Mouse (Mus musculus) kidney, embryonic 16.5 days (tissue): ENCODE results near the gene Tmem268. TPM values are rescaled to one million over a fixed set of nuclear protein-coding genes. Genes with fewer than 3 reads are reported as not detected.

Experiments used
- ATAC-seq: fragments of 200-750 bp; cut with Nextera tagmentation; 2 replicates; pipeline ENCODE4 v1.8.0; 2017; ENCODE audit warnings: moderate TSS enrichment; ENCODE audit not compliant: low FRiP score, low TSS enrichment
- H3K27ac ChIP-seq: fragments of 300-500 bp; sonication (generic); 2 replicates; pipeline ENCODE4 v1.5.1; 2014; ENCODE audit warnings: low read length
- H3K27me3 ChIP-seq: fragments of 300-500 bp; sonication (generic); 2 replicates; pipeline ENCODE4 v1.6.1; 2014; ENCODE audit warnings: low read length, control low read depth, mixed read lengths; ENCODE audit not compliant: insufficient read depth
- H3K36me3 ChIP-seq: fragments of 300-500 bp; sonication (generic); 2 replicates; pipeline ENCODE4 v1.6.1; 2014; ENCODE audit warnings: low read length, control low read depth, mixed read lengths; ENCODE audit not compliant: insufficient read depth
- H3K4me1 ChIP-seq: fragments of 300-500 bp; sonication (generic); 2 replicates; pipeline ENCODE4 v1.6.1; 2014; ENCODE audit warnings: low read length, control low read depth, mixed read lengths; ENCODE audit not compliant: insufficient read depth
- H3K4me2 ChIP-seq: fragments of 300-500 bp; sonication (generic); replicated peaks from 2 replicates; pipeline ENCODE4 v1.6.1; 2014; ENCODE audit warnings: low read depth, low read length
- H3K4me3 ChIP-seq: fragments of 300-500 bp; sonication (generic); 2 replicates; pipeline ENCODE4 v1.5.1; 2014; ENCODE audit warnings: mild to moderate bottlenecking, low read length
- H3K9ac ChIP-seq: fragments of 300-500 bp; sonication (generic); replicated peaks from 2 replicates; pipeline ENCODE4 v1.6.1; 2014; ENCODE audit warnings: low read length
- H3K9me3 ChIP-seq: fragments of 300-500 bp; sonication (generic); 2 replicates; pipeline ENCODE4 v1.6.1; 2016; ENCODE audit warnings: low read length, control low read depth
- WGBS: fragments of 180-500 bp; shearing (Covaris S2); extraction: QIAGEN DNeasy Blood & Tissue Kit; methylation state at CpG from one replicate; pipeline ENCODE4 v1.1.7; 2014; 5-methylcytosine and 5-hydroxymethylcytosine counted together
- polyA plus RNA-seq: library from polyadenylated mRNA; unstranded; fragments of >200 nt; fragmentation: Nextera tagmentation; extraction: Ambion mirVana; gene quantifications from 2 replicates; pipeline ENCODE4 v1.2.1, GENCODE M21; 2015

Tmem268 gene
- polyA plus RNA-seq, 1 experiment from 2014 or later = 6.6 TPM

- H3K4me3 ChIP-seq = peak overlapping the region; percentile 31
- peak overlapping the region; percentile 42 for H3K4me2 ChIP-seq
- peak overlapping the region; percentile 22; the same call in 1 of the 2 replicates for H3K9ac ChIP-seq
- H3K4me1 ChIP-seq = peaks cover 30% of the 10 kb centered on the region
- no peaks in the 10 kb centered on the region for H3K9me3 ChIP-seq
- peak overlapping the region; percentile 50 for H3K27ac ChIP-seq
- ATAC-seq = peak; percentile 58
- WGBS = 41% methylated on average over 10 of the region's 10 CpGs
- no peaks in the 10 kb centered on the region for H3K27me3 ChIP-seq
- H3K36me3 ChIP-seq = peaks cover 9% of the 10 kb centered on the region
These were observed 14.7 kb upstream of the Tmem268 start for GRCm38 (mm10) chr4:63543746-63544493.

GRCm38 (mm10) chr4:63544494-63545230, 13.9 kb upstream of the Tmem268 start, which contains the start of gene Atp6v1g1:
Atp6v1g1 (plus strand) TSS chr4:63544772.
- WGBS = 0% methylated on average over 46 of the region's 57 CpGs
- Histone ChIP-seq H3K4me1 (peaks cover 30% of the 10 kb centered on the region), H3K36me3 (peaks cover 17% of the 10 kb centered on the region), H3K27me3 (no peaks in the 10 kb centered on the region), H3K9me3 (no peaks in the 10 kb centered on the region), H3K4me2 (peak within 1 kb of the TSS; percentile 76), H3K9ac (peak within 1 kb of the TSS; percentile 96), H3K4me3 (peak within 1 kb of the TSS; percentile 85), H3K27ac (peak within 1 kb of the TSS; percentile 90)
- ATAC-seq = peak; percentile 96

- no peaks in the 10 kb centered on the region for H3K27me3 ChIP-seq
- H3K4me1 ChIP-seq = peaks cover 30% of the 10 kb centered on the region
- H3K4me2 ChIP-seq = peak overlapping the region; percentile 76
- peak overlapping the region; percentile 96 for H3K9ac ChIP-seq
- 14% methylated on average over 26 of the region's 26 CpGs for WGBS
- H3K27ac ChIP-seq = peak overlapping the region; percentile 90
- peaks cover 17% of the 10 kb centered on the region for H3K36me3 ChIP-seq
- ATAC-seq = no peak
- peak overlapping the region; percentile 85 for H3K4me3 ChIP-seq
- no peaks in the 10 kb centered on the region for H3K9me3 ChIP-seq
These were observed 13.2 kb upstream of the Tmem268 start for GRCm38 (mm10) chr4:63545231-63545958.

GRCm38 (mm10) chr4:63546441-63547055, 12.0 kb upstream of the Tmem268 start:
- H3K9me3 ChIP-seq = no peaks in the 10 kb centered on the region
- peak overlapping the region; percentile 85; the same call in 1 of the 2 replicates for H3K4me3 ChIP-seq
- H3K4me1 ChIP-seq = peaks cover 30% of the 10 kb centered on the region
- WGBS = 34% methylated on average over 6 of the region's 6 CpGs
- ATAC-seq = no peak
- peak overlapping the region; percentile 90 for H3K27ac ChIP-seq
- H3K27me3 ChIP-seq = no peaks in the 10 kb centered on the region
- H3K9ac ChIP-seq = peak overlapping the region; percentile 9
- peaks cover 27% of the 10 kb centered on the region for H3K36me3 ChIP-seq
- peak overlapping the region; percentile 76 for H3K4me2 ChIP-seq

GRCm38 (mm10) chr4:63547799-63548198, 10.8 kb upstream of the Tmem268 start:
- WGBS = 29% methylated on average over 1 of the region's 1 CpGs
- no peak for ATAC-seq
- Histone ChIP-seq H3K4me1 (peaks cover 30% of the 10 kb centered on the region), H3K9me3 (no peaks in the 10 kb centered on the region), H3K9ac (no peak overlapping the region), H3K27ac (no peak overlapping the region), H3K36me3 (peaks cover 40% of the 10 kb centered on the region), H3K4me3 (no peak overlapping the region), H3K4me2 (no peak overlapping the region), H3K27me3 (no peaks in the 10 kb centered on the region)

GRCm38 (mm10) chr4:63548491-63548890, 10.1 kb upstream of the Tmem268 start:
- H3K27ac ChIP-seq = no peak overlapping the region
- no peak overlapping the region for H3K4me2 ChIP-seq
- ATAC-seq = no peak
- no peaks in the 10 kb centered on the region for H3K9me3 ChIP-seq
- no peak overlapping the region for H3K4me3 ChIP-seq
- H3K4me1 ChIP-seq = peaks cover 30% of the 10 kb centered on the region
- WGBS = 84% methylated on average over 3 of the region's 3 CpGs
- no peak overlapping the region for H3K9ac ChIP-seq
- H3K27me3 ChIP-seq = no peaks in the 10 kb centered on the region
- H3K36me3 ChIP-seq = peaks cover 42% of the 10 kb centered on the region

GRCm38 (mm10) chr4:63550908-63551307, 7.7 kb upstream of the Tmem268 start:
- no peak overlapping the region for H3K4me2 ChIP-seq
- no peaks in the 10 kb centered on the region for H3K9me3 ChIP-seq
- H3K4me3 ChIP-seq = no peak overlapping the region
- ATAC-seq = no peak
- peaks cover 19% of the 10 kb centered on the region for H3K4me1 ChIP-seq
- no peak overlapping the region for H3K27ac ChIP-seq
- H3K9ac ChIP-seq = no peak overlapping the region
- WGBS = 93% methylated on average over 3 of the region's 3 CpGs
- peaks cover 52% of the 10 kb centered on the region for H3K36me3 ChIP-seq
- H3K27me3 ChIP-seq = no peaks in the 10 kb centered on the region

- Histone ChIP-seq H3K36me3 (peaks cover 52% of the 10 kb centered on the region), H3K27ac (no peak overlapping the region), H3K4me3 (no peak overlapping the region), H3K4me2 (no peak overlapping the region), H3K4me1 (peaks cover 15% of the 10 kb centered on the region), H3K9ac (no peak overlapping the region), H3K9me3 (no peaks in the 10 kb centered on the region), H3K27me3 (no peaks in the 10 kb centered on the region)
- no peak for ATAC-seq
- 96% methylated on average over 1 of the region's 1 CpGs for WGBS
These were observed 5.7 kb upstream of the Tmem268 start for GRCm38 (mm10) chr4:63552865-63553264.

GRCm38 (mm10) chr4:63553789-63554576, 4.6 kb upstream of the Tmem268 start:
- H3K27ac ChIP-seq = no peak overlapping the region
- WGBS = 78% methylated on average over 4 of the region's 4 CpGs
- H3K9me3 ChIP-seq = no peaks in the 10 kb centered on the region
- H3K4me3 ChIP-seq = no peak overlapping the region
- peaks cover 20% of the 10 kb centered on the region for H3K4me1 ChIP-seq
- no peak overlapping the region for H3K4me2 ChIP-seq
- no peaks in the 10 kb centered on the region for H3K27me3 ChIP-seq
- no peak overlapping the region for H3K9ac ChIP-seq
- peaks cover 42% of the 10 kb centered on the region for H3K36me3 ChIP-seq
- ATAC-seq = no peak
